In genomic region chr3:116006284-116006977, GRCm38 (mm10) we compare ENCODE assay signal across 8 mouse cellular contexts. TPM values are rescaled to one million over a fixed set of nuclear protein-coding genes. Genes with fewer than 3 reads are reported as not detected.
DNase-seq lines count a peak whose midpoint lies in the region; ATAC-seq and TF ChIP-seq lines count a peak whose summit lies in the region.

No protein-coding gene starts in this region.

- H3K4me3 ChIP-seq in forebrain, embryonic 11.5 days (ENCODE audit: low read depth, low read length): peak overlapping the region; percentile 76
- H3K4me3 ChIP-seq in kidney, embryonic 15.5 days (replicated peaks): peak overlapping the region; percentile 79
- H3K4me3 ChIP-seq in spleen, adult 2 months (ENCODE audit: extremely low read depth, insufficient read depth, insufficient read length): peak overlapping the region; percentile 73

- TF ChIP-seq POLR2A in spleen, adult 2 months (IDR thresholded peaks at IDR 0.05; ENCODE audit: low read depth, low read length): no peak

- no peaks in the 10 kb centered on the region for H3K36me3 ChIP-seq in forebrain, embryonic 11.5 days (ENCODE audit: control insufficient read depth, insufficient read depth, low read length)
- peaks cover 28% of the 10 kb centered on the region for H3K36me3 ChIP-seq in kidney, embryonic 15.5 days
- peaks cover 2% of the 10 kb centered on the region for H3K36me3 ChIP-seq in spleen, adult 2 months (ENCODE audit: control insufficient read depth, insufficient read depth, low read length)

- H3K4me1 ChIP-seq in forebrain, embryonic 11.5 days (replicated peaks; ENCODE audit: control insufficient read depth, insufficient read depth, low read length): peaks cover 5% of the 10 kb centered on the region; the same call in 1 of the 2 replicates
- H3K4me1 ChIP-seq in kidney, embryonic 15.5 days: peaks cover 24% of the 10 kb centered on the region
- H3K4me1 ChIP-seq in spleen, adult 2 months (ENCODE audit: control insufficient read depth, insufficient read depth, insufficient read length): no peaks in the 10 kb centered on the region; the same call in 1 of the 2 replicates

- H3K27ac ChIP-seq in forebrain, embryonic 11.5 days (ENCODE audit: low read depth, low read length): no peak overlapping the region
- H3K27ac ChIP-seq in kidney, embryonic 15.5 days: peak overlapping the region; percentile 93
- peak overlapping the region; percentile 66 for H3K27ac ChIP-seq in spleen, adult 2 months (ENCODE audit: insufficient read depth, low read length)

- H3K4me2 ChIP-seq in forebrain, embryonic 11.5 days (ENCODE audit: low read depth, low read length, severe bottlenecking): peak overlapping the region; percentile 98
- H3K4me2 ChIP-seq in kidney, embryonic 15.5 days: peak overlapping the region; percentile 96

- no peak for ATAC-seq in forebrain, embryonic 11.5 days (replicated peaks; ENCODE audit: low FRiP score)
- no peak; the same call in 1 of the 2 replicates for ATAC-seq in kidney, embryonic 15.5 days (replicated peaks; ENCODE audit: low FRiP score)

- H3K9ac ChIP-seq in forebrain, embryonic 11.5 days (ENCODE audit: low read length): peak overlapping the region; percentile 87
- peak overlapping the region; percentile 65 for H3K9ac ChIP-seq in kidney, embryonic 15.5 days

- WGBS in forebrain, embryonic 11.5 days: 10% methylated on average over 12 of the region's 12 CpGs
- 5% methylated on average over 12 of the region's 12 CpGs for WGBS in kidney, embryonic 15.5 days
- WGBS in spleen, adult 2 months: 6% methylated on average over 12 of the region's 12 CpGs

- TF ChIP-seq CTCF in spleen, adult 2 months (IDR thresholded peaks at IDR 0.05; ENCODE audit: extremely low read depth, insufficient read depth, insufficient read length, insufficient replicate concordance): no peak

- no peaks in the 10 kb centered on the region for H3K9me3 ChIP-seq in forebrain, embryonic 11.5 days (ENCODE audit: control insufficient read depth, low read length)
- H3K9me3 ChIP-seq in kidney, embryonic 15.5 days (replicated peaks): no peaks in the 10 kb centered on the region

- no peaks in the 10 kb centered on the region for H3K27me3 ChIP-seq in forebrain, embryonic 11.5 days (ENCODE audit: control insufficient read depth, insufficient read depth, low read length)
- H3K27me3 ChIP-seq in kidney, embryonic 15.5 days: no peaks in the 10 kb centered on the region
- no peaks in the 10 kb centered on the region for H3K27me3 ChIP-seq in spleen, adult 2 months (ENCODE audit: control insufficient read depth, insufficient read depth, low read length)

- DNase-seq in kidney, adult 18-20 months: peak; percentile 21
- no peak for DNase-seq in kidney, adult 9 months
- peak; percentile 37 for DNase-seq in Muller cell, postnatal 12 days (ENCODE audit: inconsistent ontology term)
- no peak for DNase-seq in forebrain, embryonic 11.5 days (ENCODE audit: low spot score)
- peak; percentile 53 for DNase-seq in lung, postnatal 36 days
- DNase-seq in spleen, adult 2 months (ENCODE audit: low read depth in 1 of 2, low spot score in 2 of 2): peak in 1 of 2 experiments; percentile 22
- DNase-seq in gastrocnemius, postnatal 25 days: no peak

RNA-seq across cellular contexts. Expression of gene Slc30a7, which starts 0.8 kb away (rescaled TPM):
- polyA plus RNA-seq in forebrain, embryonic 11.5 days (2014; fragmentation: Nextera tagmentation; extraction: Ambion mirVana): 28.0 and 31.0 TPM in 2 replicates
- polyA plus RNA-seq in kidney, embryonic 15.5 days (2015; fragmentation: Nextera tagmentation; extraction: Ambion mirVana): 27.5 and 31.5 TPM in 2 replicates
- polyA plus RNA-seq in spleen, adult 2 months (2012; rRNA removed): 7.8 TPM in 2 replicates
- 1 to 10 TPM; 7.4 to 8.9 TPM for total RNA-seq in gastrocnemius, postnatal 25 days (2021)

RNA-seq across cellular contexts. Expression of gene Extl2, which starts 0.8 kb away (rescaled TPM):
- polyA plus RNA-seq in forebrain, embryonic 11.5 days (2014; fragmentation: Nextera tagmentation; extraction: Ambion mirVana): 23.4 and 24.5 TPM in 2 replicates
- 19.9 TPM in 2 replicates for polyA plus RNA-seq in kidney, embryonic 15.5 days (2015; fragmentation: Nextera tagmentation; extraction: Ambion mirVana)
- 4.4 and 4.7 TPM in 2 replicates for polyA plus RNA-seq in spleen, adult 2 months (2012; rRNA removed)
- 1 to 10 TPM; 8.7 to 8.8 TPM for total RNA-seq in gastrocnemius, postnatal 25 days (2021)

Comparison
In these comparisons a context has a peak if more than half of its experiments do, and no peak if none do; other contexts are left out.
1. DNase-seq: peak in kidney, adult 18-20 months (single experiment), Muller cell, postnatal 12 days (single experiment) and lung, postnatal 36 days (single experiment); none in kidney, adult 9 months (single experiment), forebrain, embryonic 11.5 days (single experiment) and gastrocnemius, postnatal 25 days (single experiment).
2. Peak in every context shown above with its lines, with median percentiles within 50 percentile points of each other: H3K4me3 ChIP-seq.